Mouse (Mus musculus) mesoderm, embryonic 11.5 days (tissue): ENCODE data around the gene Zbtb16.

Experiments
- DNase-seq: peaks from one replicate; pipeline ENCODE4 v3.0.0-alpha.2; 2012; ENCODE audit warnings: low read depth, low spot score

Gene Zbtb16

DNA sequence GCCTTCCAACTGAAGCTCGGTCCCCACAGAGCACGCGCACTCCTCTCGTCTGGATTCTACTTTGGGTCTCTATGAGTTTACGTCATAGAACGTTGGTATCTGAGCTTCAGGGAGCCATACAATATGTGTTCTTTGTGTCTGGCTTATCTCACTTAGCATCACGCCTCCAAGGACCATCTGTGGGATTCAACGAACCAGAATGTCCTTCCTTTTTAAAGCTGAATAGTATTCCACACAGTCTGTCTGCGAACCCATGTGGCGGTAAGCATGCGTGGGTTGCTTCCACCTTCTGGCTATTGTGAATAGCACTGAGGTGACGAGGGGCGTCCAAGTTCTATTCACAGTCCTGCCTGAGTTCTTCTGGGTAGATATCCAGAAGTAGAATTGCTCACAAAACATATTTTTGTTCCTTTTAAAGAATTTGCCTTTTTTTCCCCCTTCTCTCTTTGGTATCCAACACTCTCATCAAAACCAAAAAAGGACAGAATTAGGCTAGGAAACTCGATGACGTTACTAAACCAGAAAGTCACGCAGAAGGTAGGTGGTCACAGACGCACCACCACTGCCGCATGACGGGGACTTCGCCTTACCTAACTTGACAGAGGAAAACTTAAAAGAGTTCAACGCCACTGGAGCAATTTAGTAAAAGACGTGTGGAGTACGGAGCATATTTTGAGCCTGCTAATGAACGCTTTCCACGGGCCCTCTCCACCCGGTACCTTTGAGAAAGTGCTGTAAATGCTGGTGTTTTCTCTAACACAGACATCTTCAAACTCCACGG lies 32.4 kb downstream of the Zbtb16 start:
- DNase-seq, result no peak

DNA sequence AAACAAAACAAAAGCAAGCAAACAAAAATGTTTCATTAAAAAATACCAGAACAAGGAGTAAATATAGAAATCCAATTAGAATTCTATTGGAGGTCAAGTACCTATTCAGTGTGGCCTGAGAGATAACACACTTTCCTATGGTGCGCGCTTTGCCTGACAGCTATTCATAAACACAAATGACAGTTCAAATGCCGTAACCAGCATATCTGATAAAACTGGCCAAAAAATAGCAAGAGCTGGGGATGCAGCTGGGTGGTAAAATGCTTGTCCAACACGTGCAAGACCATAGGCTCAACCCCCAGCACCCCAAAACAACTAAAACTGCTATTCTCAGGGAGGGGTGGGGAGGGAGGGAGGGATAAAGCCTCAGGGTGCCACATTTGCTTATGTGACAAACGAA lies 33.6 kb downstream of the Zbtb16 start:
- DNase-seq, result no peak

DNA sequence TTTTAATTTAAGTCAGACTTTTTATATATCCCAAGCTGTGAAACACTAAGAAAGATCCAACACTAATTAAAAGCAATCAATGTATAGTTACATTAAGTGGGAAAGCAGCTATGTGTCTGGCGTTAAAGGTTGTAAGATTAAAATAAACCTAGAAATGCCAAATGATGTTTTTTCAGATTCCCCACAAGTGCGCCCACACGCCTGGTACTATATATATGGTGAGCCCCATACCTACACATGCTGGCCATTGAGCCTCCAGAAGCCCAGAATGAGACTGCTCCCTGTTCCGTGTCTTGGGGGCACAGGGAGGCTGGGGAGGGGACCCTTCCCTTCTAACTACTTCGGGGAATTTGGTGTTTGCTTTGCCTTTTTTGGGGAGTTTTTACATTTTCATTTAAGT lies 34.7 kb downstream of the Zbtb16 start:
- DNase-seq, result no peak

DNA sequence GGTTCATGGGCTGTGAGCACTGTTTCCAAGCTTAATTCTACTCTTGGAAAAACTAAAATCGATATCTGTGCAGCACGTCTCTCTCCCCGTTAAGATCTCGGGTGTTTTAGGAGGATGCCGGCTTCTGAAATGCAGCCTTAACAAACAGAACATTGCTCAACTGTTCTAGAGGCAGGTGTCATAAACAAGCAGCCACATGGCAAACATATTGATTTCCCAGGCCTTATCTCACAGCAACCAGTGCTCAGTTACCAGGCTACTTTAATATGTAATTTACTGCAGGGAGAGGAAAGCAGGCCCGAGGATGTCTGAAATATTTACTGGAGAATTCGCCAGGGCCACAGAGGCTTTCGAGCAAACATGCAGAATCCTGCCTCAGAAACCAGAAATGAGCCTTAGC lies 35.4 kb downstream of the Zbtb16 start:
- DNase-seq, result no peak

DNA sequence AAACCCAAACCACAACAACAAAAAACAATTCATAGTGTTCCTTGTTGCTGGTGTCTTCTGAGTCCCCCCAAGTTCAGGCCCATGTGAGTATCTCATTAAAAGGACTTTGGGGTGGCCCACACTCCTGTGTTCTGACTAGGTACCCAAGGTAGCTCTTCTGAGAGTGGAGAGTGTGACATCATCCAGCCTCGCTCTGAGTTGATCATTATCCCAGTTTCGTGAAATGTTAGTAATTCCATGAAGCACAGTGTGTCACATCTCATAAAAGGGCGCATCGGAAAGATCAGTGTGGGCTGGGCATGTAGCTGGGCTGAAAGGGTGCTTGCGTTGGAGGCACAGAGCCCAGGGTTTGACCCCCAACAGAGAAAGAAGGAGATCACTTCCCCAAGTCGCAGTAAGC lies 38.0 kb downstream of the Zbtb16 start:
- no peak for DNase-seq

DNA sequence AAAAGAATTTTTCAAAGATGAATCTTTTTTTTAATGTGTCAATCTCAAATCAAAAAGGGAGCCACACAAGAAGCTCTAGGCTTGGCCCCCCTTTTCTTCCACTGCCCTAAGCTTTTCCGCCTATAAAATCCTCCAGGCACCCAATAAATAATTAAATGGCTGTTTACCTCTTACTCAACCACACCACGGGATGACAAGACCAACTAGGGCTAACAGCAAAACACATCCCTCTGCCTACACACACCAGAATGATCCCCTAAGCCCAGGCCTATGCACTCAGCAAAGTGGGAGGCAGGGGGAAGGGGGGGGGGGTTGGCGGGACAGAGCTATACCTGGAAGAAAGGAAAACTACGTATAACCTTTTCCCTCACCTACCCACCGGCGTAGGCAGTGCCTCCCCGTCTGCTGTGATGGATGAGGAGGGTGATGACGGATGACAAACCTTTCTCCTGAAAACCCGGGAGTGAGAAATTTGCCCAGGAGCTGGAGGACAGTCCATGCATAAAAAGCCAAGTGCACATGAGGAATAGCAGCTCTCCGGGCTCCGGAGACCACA lies 39.7 kb downstream of the Zbtb16 start:
- no peak for DNase-seq

DNA sequence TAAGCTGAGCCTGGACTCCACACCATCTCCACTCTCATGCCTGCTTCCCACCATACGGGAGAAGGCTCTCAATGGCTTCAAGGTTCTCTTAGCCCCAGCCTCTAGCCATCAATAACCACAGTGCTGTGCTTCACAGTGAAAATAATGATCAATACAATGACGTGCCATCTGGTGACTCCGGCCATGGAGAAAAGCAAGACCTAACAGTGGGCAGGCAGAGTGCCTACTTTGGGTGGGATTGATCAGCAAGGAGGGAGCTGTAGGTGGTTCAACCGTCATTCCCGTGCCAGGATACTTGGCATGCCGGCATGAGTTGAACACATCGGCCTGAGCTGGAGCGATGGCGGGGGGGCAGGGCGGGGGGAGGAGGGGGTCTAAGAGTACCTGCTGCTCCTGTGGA lies 40.3 kb downstream of the Zbtb16 start:
- no peak for DNase-seq

DNA sequence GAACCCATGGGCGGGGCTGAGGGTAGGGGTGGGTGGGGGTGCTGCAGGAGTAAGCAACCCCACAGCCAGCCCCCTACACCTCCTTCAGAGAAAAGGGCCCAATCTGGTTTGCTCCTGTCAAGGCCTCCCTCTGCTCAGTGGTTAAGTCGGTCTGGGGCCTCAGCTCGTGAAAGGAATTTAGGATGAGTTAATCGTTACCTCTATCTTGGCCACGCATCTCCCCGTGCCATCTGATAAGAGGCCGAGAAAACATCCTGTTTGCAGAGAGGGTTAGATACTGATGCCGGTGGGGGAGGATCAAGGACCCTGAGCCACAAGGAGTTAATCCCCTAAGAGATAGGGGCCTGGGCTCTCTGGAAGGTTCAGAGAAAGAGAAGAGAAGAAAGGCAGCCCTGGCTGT lies 40.9 kb downstream of the Zbtb16 start:
- DNase-seq, result no peak

DNA sequence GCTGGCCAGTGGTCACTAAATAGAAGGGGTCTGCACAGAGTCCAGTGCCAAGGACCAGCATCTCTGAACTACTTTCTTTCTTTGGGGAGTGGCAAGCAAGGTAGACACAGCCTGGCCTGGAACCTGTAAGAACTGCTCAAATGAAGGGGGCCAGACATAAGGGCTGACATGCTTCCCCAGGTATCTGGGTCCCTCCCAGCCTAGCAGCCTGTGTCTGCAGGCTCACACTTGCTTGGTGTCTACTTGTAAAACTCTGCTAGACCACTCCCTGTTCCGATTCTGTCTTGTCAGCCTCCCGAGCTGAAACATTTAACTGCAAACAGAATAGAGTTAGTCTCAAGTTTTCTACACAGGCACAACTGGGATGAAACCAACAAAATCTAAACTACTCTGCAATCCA lies 41.6 kb downstream of the Zbtb16 start:
- DNase-seq, result no peak

DNA sequence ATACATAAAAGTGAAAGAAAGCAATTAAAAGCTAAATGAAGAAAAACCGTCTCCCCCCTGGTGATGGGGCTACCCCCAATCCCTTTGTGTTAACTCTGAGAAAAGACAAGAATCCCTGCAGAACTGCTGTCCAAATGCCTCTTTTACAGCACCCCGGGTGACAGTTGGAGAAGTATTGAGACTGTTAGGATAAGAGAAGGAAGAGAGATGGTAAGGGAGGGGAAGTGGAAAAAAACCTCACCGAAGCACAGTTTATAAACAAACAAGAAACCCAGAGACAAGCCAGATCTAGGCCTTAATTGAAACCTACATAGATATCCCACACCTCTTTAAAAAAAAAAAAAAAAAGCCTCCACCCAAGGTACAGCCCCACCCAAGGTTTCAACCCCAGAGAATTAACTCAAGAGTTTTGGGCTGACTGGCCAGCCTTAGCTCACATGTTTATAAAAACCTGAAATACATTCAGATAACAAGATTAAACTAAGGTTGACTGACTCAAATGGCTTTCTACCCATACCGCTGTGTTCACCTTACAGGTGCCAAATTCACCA lies 42.3 kb downstream of the Zbtb16 start:
- no peak for DNase-seq

DNA sequence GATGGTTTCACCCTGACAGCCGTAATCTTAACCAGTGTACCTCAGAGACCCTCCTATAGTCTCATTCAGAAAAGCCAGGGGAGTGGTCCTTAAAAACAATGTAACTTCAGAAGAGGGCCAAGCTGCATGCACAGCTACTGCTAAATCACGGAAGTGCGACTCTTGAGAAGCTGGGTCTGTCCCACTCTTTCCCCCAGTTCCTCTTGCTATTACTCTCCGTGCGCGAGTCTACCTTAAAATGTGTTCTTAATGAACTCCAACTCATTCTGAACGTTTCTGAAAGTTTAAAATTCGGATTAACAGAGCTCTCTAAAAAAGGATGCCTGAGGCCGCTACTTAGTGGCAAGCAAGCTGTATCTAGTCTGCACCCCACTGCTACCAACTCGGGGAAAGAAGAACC lies 45.4 kb downstream of the Zbtb16 start:
- no peak for DNase-seq

DNA sequence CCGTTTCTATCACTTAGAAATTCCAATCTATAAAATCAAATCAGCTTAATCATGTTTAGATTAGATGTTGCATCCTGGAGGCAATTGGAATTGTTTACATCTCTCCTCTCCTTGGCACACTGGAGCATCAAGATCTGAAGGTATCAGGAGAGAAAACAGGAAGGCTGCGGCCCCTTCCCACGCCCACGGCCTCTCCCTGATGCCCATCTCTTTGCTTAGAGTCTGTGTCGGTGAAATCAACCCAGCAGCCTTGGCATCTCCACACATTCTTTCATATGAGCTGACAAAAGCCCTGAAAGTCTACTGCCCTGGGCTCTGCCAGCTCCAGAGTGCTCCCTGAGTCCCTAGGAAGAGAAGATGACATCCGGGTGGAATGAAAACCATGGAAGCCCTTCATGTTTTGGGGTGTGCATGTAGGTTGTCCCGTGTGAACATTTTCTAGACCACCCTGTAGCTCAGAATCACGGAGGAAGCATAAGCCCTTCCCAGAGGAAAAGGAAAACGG lies 48.1 kb downstream of the Zbtb16 start:
- DNase-seq, result no peak

DNA sequence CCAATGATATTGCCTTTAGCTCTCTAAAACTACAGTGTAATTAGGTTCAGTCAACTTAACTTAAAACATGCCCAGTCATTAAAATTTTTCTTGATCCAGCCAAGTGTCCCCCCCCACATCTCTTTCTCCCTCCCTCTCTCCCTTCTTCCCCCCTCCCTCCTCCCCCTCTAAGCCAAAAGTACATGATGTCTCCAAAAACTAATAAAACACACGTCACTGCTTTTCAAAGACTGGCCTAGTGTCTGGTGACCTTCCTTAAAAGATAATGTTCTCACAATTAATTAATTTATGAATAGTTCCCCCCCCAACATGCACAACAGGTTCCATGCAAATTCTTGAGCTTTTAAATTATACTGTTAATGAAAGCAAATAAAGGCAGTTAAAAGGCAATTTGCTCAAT lies 48.7 kb downstream of the Zbtb16 start:
- no peak for DNase-seq

DNA sequence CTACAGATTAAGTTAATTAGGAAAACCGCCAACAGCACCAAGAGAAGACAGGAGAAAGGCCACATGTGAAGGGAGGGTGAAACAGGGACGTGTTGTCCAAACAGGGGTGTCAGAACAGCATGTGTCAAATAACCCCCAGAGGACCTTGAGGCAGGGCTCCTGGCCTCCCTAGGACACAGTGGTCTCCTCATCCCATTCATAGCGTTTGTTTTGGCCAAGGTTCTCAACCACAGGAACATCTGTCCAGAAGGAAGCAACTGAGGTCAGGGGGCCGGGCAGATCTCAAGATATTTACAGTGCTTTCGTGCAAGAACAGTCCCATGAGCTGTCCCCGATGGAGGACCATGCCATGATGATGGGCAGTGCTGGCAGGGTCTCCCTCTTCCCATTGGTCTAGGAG lies 49.2 kb downstream of the Zbtb16 start:
- no peak for DNase-seq

DNA sequence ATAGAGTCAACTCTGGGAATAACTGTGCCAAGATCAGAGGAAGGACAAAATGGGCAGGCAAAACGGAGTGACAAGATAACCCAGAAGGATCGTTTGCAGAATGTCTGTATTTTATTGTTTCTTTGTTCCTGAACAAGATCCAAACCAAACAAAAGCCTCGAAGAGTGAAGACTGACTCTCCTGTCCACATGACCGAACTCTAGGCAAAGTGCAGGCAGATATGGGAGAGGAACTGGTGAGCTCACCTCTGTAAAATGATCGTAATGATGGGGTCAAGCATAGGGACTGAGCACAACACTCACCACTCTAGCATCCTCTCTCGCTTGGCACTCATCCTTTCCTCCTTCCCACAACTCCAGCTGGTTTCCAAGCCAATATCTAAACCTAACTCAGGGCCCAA lies 51.1 kb downstream of the Zbtb16 start:
- DNase-seq, result no peak

DNA sequence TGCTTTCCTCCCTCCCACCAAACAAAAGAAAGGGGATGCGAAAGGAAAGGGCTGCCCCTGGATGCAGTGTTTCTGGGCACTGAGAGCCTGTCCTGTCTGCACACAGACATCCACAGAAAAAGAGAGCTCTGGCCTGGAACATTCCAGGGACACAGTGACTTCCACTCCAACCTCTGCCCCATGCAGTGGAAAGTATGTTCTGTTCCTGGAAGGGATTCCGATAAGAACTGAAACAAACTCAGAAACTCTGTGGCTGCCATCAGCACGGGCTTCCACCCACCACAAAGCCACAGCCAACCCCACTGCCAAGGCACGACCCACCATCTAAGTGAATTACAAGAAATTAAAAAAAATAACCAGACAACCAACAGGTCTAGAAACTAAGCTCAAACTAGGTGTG lies 52.7 kb downstream of the Zbtb16 start:
- no peak for DNase-seq

DNA sequence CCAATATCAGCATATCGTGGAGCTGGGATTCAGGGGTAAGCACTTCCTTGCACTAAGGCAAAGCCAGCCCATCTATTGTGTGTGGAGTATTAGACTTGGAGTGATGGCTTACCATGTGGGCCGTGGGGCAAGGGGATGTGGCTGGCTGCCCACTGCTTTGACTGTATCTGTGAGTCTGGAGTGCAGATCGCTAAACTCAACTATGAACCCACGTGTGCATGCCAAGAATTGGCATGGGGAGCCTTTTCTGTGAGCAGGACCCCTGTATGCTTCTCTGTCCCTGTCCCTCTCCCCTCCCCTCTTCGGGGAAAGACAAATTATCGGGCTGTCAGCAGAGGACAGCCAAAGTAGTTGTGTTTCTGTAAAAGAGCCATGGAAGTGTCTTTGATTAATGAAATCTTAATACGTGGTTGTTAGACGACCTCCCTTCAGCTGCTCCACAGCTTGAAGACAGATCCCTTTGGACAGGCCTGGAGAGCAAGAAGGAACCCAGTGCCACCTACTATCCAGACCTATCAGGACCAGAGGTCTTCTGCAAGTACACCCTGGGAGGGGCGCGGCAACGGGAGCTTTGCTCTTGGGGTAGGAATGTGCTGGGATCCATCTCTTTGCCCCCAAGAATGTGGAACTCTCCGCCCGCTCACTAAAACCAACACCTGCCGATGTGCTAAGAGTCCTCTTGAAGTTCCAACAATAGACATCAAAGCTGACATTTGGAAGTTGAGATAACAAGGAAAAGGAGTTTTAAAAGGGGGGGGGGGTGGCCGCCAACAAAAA lies 53.5 kb downstream of the Zbtb16 start:
- DNase-seq, result no peak

DNA sequence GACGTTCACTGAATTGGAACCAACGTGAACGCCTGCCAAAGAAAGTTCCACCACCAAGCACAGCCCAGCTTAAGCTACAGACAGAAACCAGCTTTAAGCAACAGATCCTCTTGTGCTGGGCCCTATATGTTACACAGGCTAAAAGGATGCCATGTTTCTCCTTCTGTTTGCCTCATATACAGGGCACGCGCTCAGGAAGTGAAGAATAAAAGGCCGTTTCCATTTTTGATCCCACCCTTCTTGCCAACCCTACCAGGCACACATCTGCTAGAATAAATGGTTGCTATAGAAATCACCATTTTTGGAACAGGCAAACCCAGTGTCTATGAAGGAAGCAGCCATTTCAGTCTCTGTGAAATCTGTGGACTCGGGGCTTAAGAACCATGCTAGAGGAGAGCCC lies 59.8 kb downstream of the Zbtb16 start:
- no peak for DNase-seq

DNA sequence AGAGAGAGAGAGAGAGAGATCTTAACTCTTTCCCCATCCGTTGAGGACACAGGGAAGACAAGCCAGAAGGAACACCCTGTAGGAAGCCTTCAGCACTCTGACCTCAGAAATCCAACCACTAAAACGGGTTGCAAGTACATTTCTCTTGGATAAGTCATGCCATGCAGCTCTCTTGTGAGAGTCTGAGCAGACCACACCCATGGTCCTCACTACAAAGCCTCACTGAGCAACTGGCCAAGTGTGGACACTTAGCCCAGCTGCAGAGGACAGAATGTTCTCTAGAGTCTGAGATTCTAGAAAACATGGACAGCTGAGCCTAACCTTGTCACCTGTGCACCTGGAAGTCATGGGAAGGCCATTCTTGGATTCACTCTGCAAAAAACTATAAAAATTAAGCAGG lies 60.5 kb downstream of the Zbtb16 start:
- DNase-seq, result no peak

DNA sequence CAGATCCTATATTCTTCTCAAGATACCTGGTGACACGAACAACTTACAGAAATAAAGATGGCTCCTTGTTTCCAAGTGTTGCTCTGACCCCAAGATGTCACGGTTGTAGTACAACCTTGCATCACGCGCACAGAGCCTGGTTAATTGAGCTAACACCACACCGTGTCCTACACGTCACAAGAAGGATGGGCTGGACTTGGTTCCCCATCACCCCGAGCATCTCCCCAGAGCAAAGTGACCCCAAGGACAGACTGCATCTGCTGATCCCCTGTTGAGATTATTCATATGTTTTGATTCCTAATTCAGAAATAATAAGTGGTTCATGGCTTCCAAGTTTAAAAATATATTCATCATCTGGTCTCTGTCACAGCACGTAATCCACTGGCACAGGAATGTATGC lies 62.3 kb downstream of the Zbtb16 start:
- DNase-seq, result no peak

DNA sequence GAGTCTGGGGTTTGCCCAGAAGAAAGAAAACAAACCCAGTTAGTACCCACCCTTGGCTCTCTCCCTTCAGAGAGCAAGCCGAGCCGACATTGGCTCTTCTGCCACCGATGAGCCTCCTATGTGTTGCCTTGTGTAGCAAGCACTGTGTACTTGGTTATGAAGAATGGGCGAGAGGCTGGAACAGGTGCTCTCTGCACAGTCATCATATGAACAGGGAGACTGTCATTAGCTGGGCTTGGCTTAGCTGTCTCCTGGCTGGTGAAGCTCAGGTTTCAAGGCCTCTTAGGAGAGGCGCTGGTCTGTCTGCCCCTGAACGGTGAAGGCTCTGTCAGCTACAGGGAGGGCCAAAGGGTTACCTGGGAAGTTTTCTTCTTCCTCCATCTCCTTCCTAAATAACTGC lies 62.9 kb downstream of the Zbtb16 start:
- no peak for DNase-seq

DNA sequence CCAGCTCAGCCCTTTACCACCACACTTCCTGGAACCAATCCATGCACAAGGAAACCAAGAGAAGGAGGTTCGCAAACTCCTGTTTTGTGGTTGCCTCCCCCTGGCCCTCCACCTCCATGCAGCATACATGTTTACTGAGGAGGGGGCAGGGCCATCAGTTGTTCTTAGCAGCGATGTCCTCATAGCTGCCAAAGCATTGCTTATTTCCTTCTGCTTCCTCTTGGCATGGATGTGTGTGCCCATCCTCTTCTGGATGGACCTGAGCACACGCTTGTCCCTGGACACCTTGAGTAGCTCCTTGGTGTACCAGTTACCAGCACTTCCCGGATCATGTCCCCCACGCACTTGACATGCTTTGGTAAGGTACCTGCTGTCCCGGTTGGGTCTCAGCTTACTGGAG lies 64.5 kb downstream of the Zbtb16 start:
- DNase-seq, result no peak

DNA sequence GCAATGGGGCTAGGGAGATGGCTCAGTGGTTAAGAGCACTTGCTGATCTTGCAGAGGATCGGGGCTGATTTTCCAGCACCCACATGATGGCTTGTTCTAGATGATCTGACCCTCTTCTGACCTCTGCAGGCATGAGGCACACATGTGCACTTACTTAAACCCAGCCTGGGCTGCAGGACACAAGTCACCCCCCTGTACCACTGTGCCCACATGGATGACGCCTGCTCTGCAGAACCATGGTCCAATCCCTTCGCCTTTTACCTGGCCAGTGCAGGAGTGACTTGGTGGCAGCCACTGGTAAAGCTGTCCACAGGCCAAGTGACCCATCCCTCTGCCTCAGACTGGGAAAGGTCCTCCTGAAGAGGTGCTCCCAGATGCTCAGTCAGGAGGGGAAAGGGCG lies 67.1 kb downstream of the Zbtb16 start:
- DNase-seq, result no peak
